In the genomic region with DNA sequence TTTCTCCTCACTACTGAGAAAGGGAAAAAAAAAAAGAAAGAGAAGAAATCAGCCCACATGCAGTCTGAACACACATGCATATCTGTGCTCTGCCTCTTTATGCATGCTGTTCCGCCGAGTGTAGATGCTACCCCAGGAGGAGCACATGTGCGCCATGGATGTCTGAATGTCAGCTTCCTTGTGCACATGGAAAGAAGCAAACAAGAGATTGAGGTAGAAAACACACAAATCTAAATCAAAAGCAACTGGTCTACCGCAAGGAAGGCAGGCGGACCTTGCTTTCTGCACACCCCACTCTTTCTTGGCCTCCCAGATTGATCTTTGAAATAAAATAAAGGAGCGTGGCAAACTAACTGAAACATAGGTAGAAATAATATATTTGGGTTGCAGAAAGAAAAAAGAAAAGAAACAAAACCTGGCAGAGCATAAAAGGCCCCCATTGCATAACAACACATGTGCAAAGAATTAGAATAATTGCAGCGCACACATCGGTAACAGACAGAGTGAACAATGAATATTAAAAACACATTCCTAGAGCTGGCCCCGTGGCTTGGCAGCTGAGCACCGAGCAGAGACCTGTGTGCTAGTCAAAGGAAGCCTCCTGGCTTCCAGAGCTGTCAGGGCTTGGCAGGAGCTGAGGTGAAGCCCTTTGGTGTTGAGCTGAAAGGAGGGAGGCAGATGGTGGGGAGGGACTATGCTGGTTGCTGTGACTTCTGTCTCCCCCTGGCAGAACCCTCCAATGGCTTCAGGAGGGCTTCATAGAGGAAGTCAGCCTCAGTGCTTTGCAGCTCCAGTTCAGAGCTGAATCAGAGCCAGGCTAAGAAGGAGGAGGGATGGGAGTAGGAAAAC, we compare ENCODE assay signal across 8 mouse cellular contexts.
A peak's percentile ranks its signal among the peaks of the same experiment; 100 is the strongest.
DNase-seq lines count a peak whose midpoint lies in the region; ATAC-seq and TF ChIP-seq lines count a peak whose summit lies in the region.

No protein-coding gene starts in this region.

- H3K27ac ChIP-seq in forebrain, embryonic 14.5 days (ENCODE audit: low read depth, low read length) = peak overlapping the region; percentile 15; the same call in 1 of the 2 replicates
- H3K27ac ChIP-seq in midbrain, embryonic 15.5 days = peak overlapping the region; percentile 78
- H3K27ac ChIP-seq in intestine, postnatal 0 days (ENCODE audit: low read depth, low read length) = no peak overlapping the region

- peak; percentile 93 for ATAC-seq in forebrain, embryonic 14.5 days
- peak; percentile 88 for ATAC-seq in midbrain, embryonic 15.5 days (replicated peaks)
- no peak for ATAC-seq in intestine, postnatal 0 days

- peak; percentile 15 for DNase-seq in left cerebral cortex, adult 11 months (ENCODE audit: low spot score)
- no peak for DNase-seq in left cerebral cortex, adult 18-20 months (ENCODE audit: low spot score in 2 of 2)
- DNase-seq in forebrain, embryonic 14.5 days (ENCODE audit: low spot score) = peak; percentile 90
- DNase-seq in layer of hippocampus, postnatal 36 days = peak; percentile 51 to 65
- no peak for DNase-seq in natural killer cell, adult 2 months (ENCODE audit: low spot score in 2 of 2)
- DNase-seq in spleen, postnatal 4 days (ENCODE audit: low spot score in 2 of 2) = no peak

- H3K4me2 ChIP-seq in forebrain, embryonic 14.5 days (ENCODE audit: low read length) = peak overlapping the region; percentile 4; the same call in 1 of the 2 replicates
- no peak overlapping the region for H3K4me2 ChIP-seq in midbrain, embryonic 15.5 days
- no peak overlapping the region for H3K4me2 ChIP-seq in intestine, postnatal 0 days (replicated peaks; ENCODE audit: low read depth)

- 30% methylated on average over 10 of the region's 10 CpGs for WGBS in forebrain, embryonic 14.5 days
- 19% methylated on average over 10 of the region's 10 CpGs for WGBS in midbrain, embryonic 15.5 days
- 70% methylated on average over 10 of the region's 10 CpGs for WGBS in intestine, postnatal 0 days

- H3K4me3 ChIP-seq in forebrain, embryonic 14.5 days (ENCODE audit: low read depth, low read length) = no peak overlapping the region
- H3K4me3 ChIP-seq in midbrain, embryonic 15.5 days = no peak overlapping the region
- H3K4me3 ChIP-seq in intestine, postnatal 0 days (ENCODE audit: low read depth, low read length) = no peak overlapping the region

- H3K4me1 ChIP-seq in forebrain, embryonic 14.5 days (ENCODE audit: control insufficient read depth, insufficient read depth, low read length) = peaks cover 15% of the 10 kb centered on the region
- H3K4me1 ChIP-seq in midbrain, embryonic 15.5 days = peaks cover 24% of the 10 kb centered on the region
- no peaks in the 10 kb centered on the region for H3K4me1 ChIP-seq in intestine, postnatal 0 days (replicated peaks; ENCODE audit: control insufficient read depth, insufficient read depth, low read length)

- no peaks in the 10 kb centered on the region for H3K9me3 ChIP-seq in forebrain, embryonic 14.5 days (replicated peaks; ENCODE audit: control insufficient read depth, low read length)
- H3K9me3 ChIP-seq in midbrain, embryonic 15.5 days = no peaks in the 10 kb centered on the region
- H3K9me3 ChIP-seq in intestine, postnatal 0 days (ENCODE audit: control insufficient read depth) = no peaks in the 10 kb centered on the region

- no peak overlapping the region; the same call in 1 of the 2 replicates for H3K9ac ChIP-seq in forebrain, embryonic 14.5 days (ENCODE audit: low read length)
- no peak overlapping the region for H3K9ac ChIP-seq in midbrain, embryonic 15.5 days
- H3K9ac ChIP-seq in intestine, postnatal 0 days (ENCODE audit: low read depth, low read length) = no peak overlapping the region

- TF ChIP-seq CTCF in intestine, postnatal 0 days (IDR thresholded peaks at IDR 0.05; ENCODE audit: low read depth) = no peak

- H3K27me3 ChIP-seq in forebrain, embryonic 14.5 days (replicated peaks; ENCODE audit: control insufficient read depth, insufficient read depth, low read length) = no peaks in the 10 kb centered on the region
- no peaks in the 10 kb centered on the region for H3K27me3 ChIP-seq in midbrain, embryonic 15.5 days (replicated peaks)
- H3K27me3 ChIP-seq in intestine, postnatal 0 days (replicated peaks; ENCODE audit: control insufficient read depth, insufficient read depth, low read length) = no peaks in the 10 kb centered on the region

- H3K36me3 ChIP-seq in forebrain, embryonic 14.5 days (ENCODE audit: control insufficient read depth, insufficient read depth, low read length) = no peaks in the 10 kb centered on the region
- no peaks in the 10 kb centered on the region for H3K36me3 ChIP-seq in midbrain, embryonic 15.5 days (replicated peaks)
- H3K36me3 ChIP-seq in intestine, postnatal 0 days (ENCODE audit: control insufficient read depth, insufficient read depth) = no peaks in the 10 kb centered on the region

Comparison
In these comparisons a context has a peak if more than half of its experiments do, and no peak if none do; other contexts are left out.
1. DNase-seq: peak in left cerebral cortex, adult 11 months (single experiment), forebrain, embryonic 14.5 days (single experiment) and layer of hippocampus, postnatal 36 days (2 of 2); none in left cerebral cortex, adult 18-20 months (0 of 2), natural killer cell, adult 2 months (0 of 2) and spleen, postnatal 4 days (0 of 2).